Mouse (Mus musculus) kidney, adult 2 months (tissue): ENCODE measurements around the gene Ubtd2. TPM values are rescaled to one million over a fixed set of nuclear protein-coding genes. Genes with fewer than 3 reads are reported as not detected.
"Not testable (repeated sequence)": the region's sequence is repeated elsewhere in the genome, so short reads cannot be mapped to it uniquely, and the experiment has no call there.

ENCODE experiments used
- DNase-seq: peaks from one replicate; pipeline ENCODE4 v3.0.0; 2021
- H3K27ac ChIP-seq: fragments of 200-500 bp; 2 replicates; pipeline ENCODE4 v1.5.1; 2012; ENCODE audit warnings: low read depth, low read length, control low read depth, inconsistent platforms; ENCODE audit not compliant: insufficient read depth
- H3K27me3 ChIP-seq: fragments of 200-500 bp; replicated peaks from 2 replicates; pipeline ENCODE4 v1.6.1; 2012; ENCODE audit warnings: mild to moderate bottlenecking, moderate library complexity, low read length, inconsistent platforms; ENCODE audit not compliant: control insufficient read depth, insufficient read depth
- H3K36me3 ChIP-seq: fragments of 200-500 bp; 2 replicates; pipeline ENCODE4 v1.6.1; 2012; ENCODE audit warnings: mild to moderate bottlenecking, moderate library complexity, low read length, inconsistent platforms; ENCODE audit not compliant: control insufficient read depth, insufficient read depth
- H3K4me1 ChIP-seq: fragments of 200-500 bp; 2 replicates; pipeline ENCODE4 v1.6.1; 2011; ENCODE audit warnings: low read length; ENCODE audit not compliant: control insufficient read depth, insufficient read depth
- H3K4me3 ChIP-seq: fragments of 200-500 bp; 2 replicates; pipeline ENCODE4 v1.5.1; 2011; ENCODE audit warnings: mild to moderate bottlenecking, low read depth, low read length, control low read depth; ENCODE audit not compliant: insufficient read depth
- CTCF ChIP-seq: fragments of 200-500 bp; conservative IDR thresholded peaks from 2 replicates; pipeline ENCODE4 v1.5.1; 2011; ENCODE audit warnings: low read depth, mild to moderate bottlenecking, control low read depth, low read length, moderate library complexity, mixed read lengths; ENCODE audit not compliant: insufficient read depth, insufficient read length
- POLR2A ChIP-seq: fragments of 200-500 bp; IDR thresholded peaks from one replicate; pipeline ENCODE4 v1.6.1; 2011; ENCODE audit warnings: low read depth, low read length, control low read depth
- WGBS: fragments of 180-500 bp; shearing (Covaris S2); methylation state at CpG from one replicate; pipeline ENCODE4 v1.1.7; 2018; 5-methylcytosine and 5-hydroxymethylcytosine counted together
- polyA plus RNA-seq: library from polyadenylated mRNA; depleted of rRNA; stranded (reverse); fragments of >200 nt; gene quantifications from 2 replicates; pipeline ENCODE4 v1.2.3, GENCODE M21; 2012

The Ubtd2 gene
- polyA plus RNA-seq, 1 experiment = 4.6 TPM

- Histone ChIP-seq H3K27me3 (no peaks in the 10 kb centered on the region), H3K27ac (no peak overlapping the region), H3K4me1 (no peaks in the 10 kb centered on the region), H3K4me3 (no peak overlapping the region), H3K36me3 (no peaks in the 10 kb centered on the region)
- WGBS = 95% methylated on average over 4 of the region's 4 CpGs
- TF ChIP-seq CTCF = no peak
- TF ChIP-seq POLR2A = no peak
- DNase-seq = no peak
Measured at GRCm38 (mm10) chr11:32499931-32500330, 44.8 kb downstream of the Ubtd2 start.

- WGBS = 98% methylated on average over 2 of the region's 2 CpGs
- no peak overlapping the region for H3K27ac ChIP-seq
- TF ChIP-seq CTCF (no peak), POLR2A (no peak)
- H3K27me3 ChIP-seq = no peaks in the 10 kb centered on the region
- H3K36me3 ChIP-seq = no peaks in the 10 kb centered on the region
- H3K4me3 ChIP-seq = no peak overlapping the region
- no peak for DNase-seq
- H3K4me1 ChIP-seq = no peaks in the 10 kb centered on the region
Measured at GRCm38 (mm10) chr11:32503711-32504110, 48.5 kb downstream of the Ubtd2 start.

- no peak overlapping the region for H3K4me3 ChIP-seq
- TF ChIP-seq CTCF = no peak
- no peak for TF ChIP-seq POLR2A
- H3K27ac ChIP-seq = no peak overlapping the region
- no peaks in the 10 kb centered on the region for H3K27me3 ChIP-seq
- H3K4me1 ChIP-seq = no peaks in the 10 kb centered on the region
- DNase-seq = no peak
- WGBS = 63% methylated on average over 7 of the region's 7 CpGs
- H3K36me3 ChIP-seq = no peaks in the 10 kb centered on the region
Measured at GRCm38 (mm10) chr11:32505091-32505739, 50.0 kb downstream of the Ubtd2 start.

- Histone ChIP-seq H3K36me3 (no peaks in the 10 kb centered on the region), H3K4me1 (no peaks in the 10 kb centered on the region), H3K4me3 (no peak overlapping the region), H3K27ac (no peak overlapping the region), H3K27me3 (no peaks in the 10 kb centered on the region)
- TF ChIP-seq POLR2A (no peak), CTCF (no peak)
- DNase-seq = no peak
- WGBS = 88% methylated on average over 1 of the region's 1 CpGs
Measured at GRCm38 (mm10) chr11:32510930-32511329, 55.8 kb downstream of the Ubtd2 start.

GRCm38 (mm10) chr11:32514853-32515252 lies 59.7 kb downstream of the Ubtd2 start:
- H3K4me1 ChIP-seq, H3K27ac ChIP-seq, DNase-seq, H3K4me3 ChIP-seq, H3K36me3 ChIP-seq, H3K27me3 ChIP-seq: not testable (repeated sequence)
- WGBS = 86% methylated on average over 4 of the region's 5 CpGs

GRCm38 (mm10) chr11:32516091-32516490 lies 60.9 kb downstream of the Ubtd2 start:
- 90% methylated on average over 12 of the region's 12 CpGs for WGBS
- no peaks in the 10 kb centered on the region for H3K4me1 ChIP-seq
- no peaks in the 10 kb centered on the region for H3K27me3 ChIP-seq
- H3K27ac ChIP-seq = no peak overlapping the region
- DNase-seq = no peak
- H3K36me3 ChIP-seq = no peaks in the 10 kb centered on the region
- no peak overlapping the region for H3K4me3 ChIP-seq
- no peak for TF ChIP-seq CTCF

DNA sequence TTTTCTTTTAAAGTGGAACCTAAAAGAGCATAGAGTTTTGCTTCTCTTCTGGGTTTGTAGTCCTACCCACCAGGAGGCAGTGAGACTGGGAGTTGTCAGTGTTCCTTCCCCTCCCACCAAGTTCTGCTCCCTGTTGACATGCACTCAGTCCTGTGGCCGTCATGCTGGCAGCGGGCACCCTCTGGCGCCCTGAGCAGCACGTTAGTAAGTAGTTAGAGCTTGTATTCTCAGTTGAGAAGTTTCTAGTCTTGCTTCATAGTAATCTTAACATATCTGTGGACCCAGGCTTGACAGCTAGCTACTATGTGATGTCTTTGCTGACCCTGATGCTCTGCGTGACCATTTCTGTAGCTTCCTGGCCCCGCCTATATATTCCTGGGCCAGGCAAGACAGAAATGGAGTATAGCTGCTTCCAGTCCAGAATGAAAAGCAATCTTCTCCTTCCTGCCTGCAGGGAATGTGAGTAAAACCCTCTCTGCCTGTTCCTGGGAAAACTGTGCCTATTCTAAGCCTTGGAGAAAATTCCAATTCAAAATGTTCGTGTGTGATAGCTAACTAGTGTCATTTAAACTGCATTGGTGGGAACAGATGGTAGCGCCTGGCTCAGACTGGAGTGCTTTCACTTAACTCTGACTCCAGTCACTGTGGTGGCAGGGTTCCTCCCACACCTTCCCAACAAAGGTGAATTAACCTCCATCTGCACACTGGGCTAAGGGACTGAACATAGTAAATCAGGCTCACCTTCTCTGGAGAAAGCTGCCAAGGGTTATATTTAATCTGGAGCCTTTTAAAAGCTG lies 61.9 kb downstream of the Ubtd2 start:
- no peaks in the 10 kb centered on the region for H3K27me3 ChIP-seq
- H3K36me3 ChIP-seq = no peaks in the 10 kb centered on the region
- no peak overlapping the region for H3K4me3 ChIP-seq
- WGBS = 80% methylated on average over 8 of the region's 8 CpGs
- DNase-seq = no peak
- H3K4me1 ChIP-seq = no peaks in the 10 kb centered on the region
- TF ChIP-seq CTCF (no peak), POLR2A (no peak)
- no peak overlapping the region for H3K27ac ChIP-seq

- no peak overlapping the region for H3K27ac ChIP-seq
- no peak for TF ChIP-seq CTCF
- no peak for TF ChIP-seq POLR2A
- DNase-seq = no peak
- WGBS = 91% methylated on average over 4 of the region's 4 CpGs
- H3K36me3 ChIP-seq = no peaks in the 10 kb centered on the region
- H3K4me1 ChIP-seq = no peaks in the 10 kb centered on the region
- H3K27me3 ChIP-seq = no peaks in the 10 kb centered on the region
- no peak overlapping the region for H3K4me3 ChIP-seq
Measured at GRCm38 (mm10) chr11:32518770-32519169, 63.6 kb downstream of the Ubtd2 start.
